Mouse (Mus musculus): ENCODE results near the gene Zbtb16.
A peak's percentile ranks its signal among the peaks of the same experiment; 100 is the strongest.

DNA sequence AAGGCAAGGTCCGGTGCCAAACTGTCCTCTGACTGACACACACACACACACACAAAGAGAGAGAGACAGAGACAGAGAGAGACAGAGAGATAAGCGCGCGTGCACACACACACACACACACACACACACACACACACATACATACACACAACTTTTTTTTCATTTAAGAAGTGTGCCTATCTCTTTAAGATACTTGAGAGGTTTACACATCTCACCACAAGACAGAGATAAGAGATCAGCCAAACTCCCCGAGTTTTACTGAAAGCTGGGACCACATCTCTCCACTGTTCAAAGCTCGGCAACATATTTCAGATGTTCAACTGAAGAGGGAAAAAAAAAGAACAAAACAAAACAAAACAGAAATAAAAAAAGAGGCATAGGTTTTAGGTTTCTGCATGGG, 31.5 kb downstream of the Zbtb16 start:
- TF ChIP-seq CTCF (IDR thresholded peaks at IDR 0.05): no peak
- no peak for TF ChIP-seq POLR2A (IDR thresholded peaks at IDR 0.05; ENCODE audit: insufficient read depth, low read depth, low read length)
- 0 out of 2 replicates have a peak, but pooled peaks have one; percentile 13 for TF ChIP-seq EP300 (IDR thresholded peaks at IDR 0.05; ENCODE audit: insufficient read depth, low read depth, low read length)
